Mouse (Mus musculus): Measurements from ENCODE around the gene Esx1. TPM values are rescaled to one million over a fixed set of nuclear protein-coding genes. Genes with fewer than 3 reads are reported as not detected.

Gene Esx1
- not detected for total RNA-seq (2021)
- long read RNA-seq, experiment 1: 0 reads
- long read RNA-seq, experiment 2: 0 reads

DNA sequence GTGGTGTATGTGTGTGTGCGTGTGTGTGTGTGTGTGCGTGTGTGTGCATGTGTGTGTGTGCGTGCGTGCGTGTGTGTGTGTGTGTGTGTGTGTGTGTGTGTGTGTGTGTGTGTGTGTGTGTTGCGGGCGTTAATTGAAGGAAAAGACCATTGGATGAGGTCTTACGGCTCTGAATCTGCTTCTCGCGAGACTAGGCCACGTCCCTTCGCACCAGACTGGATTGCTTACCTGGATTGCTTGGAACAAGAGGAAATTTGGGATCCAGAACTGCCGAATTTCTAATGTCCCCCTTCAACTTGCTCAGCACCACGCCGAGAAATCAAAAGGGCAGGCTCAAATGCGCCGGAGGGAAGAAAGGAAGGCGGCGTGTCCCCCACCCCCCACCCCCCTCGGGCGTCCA lies at the start of gene Esx1:
TSS of gene Esx1 (minus strand) at position 366 of the 400 bp plus-strand sequence.
- DNase-seq (ENCODE audit: low spot score in 2 of 2): no peak
- intact Hi-C loops (cut with DNase I): no loop called here

DNA sequence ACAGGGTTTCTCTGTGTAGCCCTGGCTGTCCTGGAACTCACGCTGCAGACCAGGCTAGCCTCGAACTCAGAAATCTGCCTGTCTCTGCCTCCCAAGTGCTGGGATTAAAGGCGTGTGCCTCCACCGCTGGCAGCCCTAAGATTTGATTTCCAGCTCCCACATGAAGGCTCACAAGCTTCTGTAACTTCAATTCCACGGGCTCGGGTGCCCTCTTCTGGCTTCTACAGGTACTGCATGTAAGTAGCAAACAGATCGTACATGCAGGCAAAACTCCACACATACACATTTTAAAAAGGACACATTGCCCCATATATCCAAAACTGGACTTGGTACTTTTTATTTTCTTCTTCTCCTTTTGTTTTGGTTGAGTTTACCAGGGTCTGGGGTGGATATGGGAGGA lies 48.1 kb upstream of the Esx1 start:
- intact Hi-C loops (cut with DNase I): no loop called here
- no peak for DNase-seq (ENCODE audit: low spot score in 2 of 2)

GRCm38 (mm10) chrX:137167658-137168057 lies 45.8 kb upstream of the Esx1 start:
- DNase-seq (ENCODE audit: low spot score in 2 of 2): no peak
- intact Hi-C loops (cut with DNase I): no loop called here

- intact Hi-C loops (cut with DNase I): no loop called here
Measured at GRCm38 (mm10) chrX:137165621-137166020, 43.7 kb upstream of the Esx1 start.

GRCm38 (mm10) chrX:137162700-137163099 lies 40.8 kb upstream of the Esx1 start:
- intact Hi-C loops (cut with DNase I): no loop called here
- DNase-seq (ENCODE audit: low spot score in 2 of 2): no peak

More at GRCm38 (mm10) chrX:137165621-137166020, 43.7 kb upstream of the Esx1 start:
- DNase-seq (ENCODE audit: low spot score in 2 of 2): no peak

DNA sequence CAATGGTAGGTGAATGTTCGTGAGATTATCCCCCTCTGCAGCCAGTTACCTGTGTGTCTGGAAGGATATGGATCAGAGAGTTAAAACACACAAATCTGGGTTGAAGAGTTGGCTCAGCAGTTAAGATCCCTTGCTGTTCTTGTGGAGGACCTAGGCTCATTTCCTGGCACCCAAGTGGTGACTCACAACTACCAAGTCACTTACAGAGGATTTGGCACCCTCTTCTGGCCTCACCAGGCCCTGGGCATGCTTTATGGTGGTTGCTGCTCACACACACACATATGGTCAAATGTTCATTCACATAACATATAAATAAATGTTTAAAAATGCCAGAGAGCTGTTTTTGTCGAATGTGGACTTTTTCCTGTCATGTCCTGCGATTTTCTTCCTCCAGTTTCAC lies 39.1 kb upstream of the Esx1 start:
- intact Hi-C loops (cut with DNase I): no loop called here
- DNase-seq (ENCODE audit: low spot score in 2 of 2): no peak

- DNase-seq (ENCODE audit: low spot score in 2 of 2): no peak
- intact Hi-C loops (cut with DNase I): no loop called here
Measured at GRCm38 (mm10) chrX:137149050-137149449, 27.2 kb upstream of the Esx1 start.

- intact Hi-C loops (cut with DNase I): no loop called here
- no peak for DNase-seq (ENCODE audit: low spot score in 2 of 2)
Measured at GRCm38 (mm10) chrX:137144674-137145073, 22.8 kb upstream of the Esx1 start.

GRCm38 (mm10) chrX:137143726-137144125 lies 21.8 kb upstream of the Esx1 start:
- intact Hi-C loops (cut with DNase I): no loop called here
- DNase-seq (ENCODE audit: low spot score in 2 of 2): no peak

- intact Hi-C loops (cut with DNase I): no loop called here
- DNase-seq (ENCODE audit: low spot score in 2 of 2): peak in 1 of 2 experiments; percentile 12
Measured at GRCm38 (mm10) chrX:137142546-137142945, 20.7 kb upstream of the Esx1 start.

GRCm38 (mm10) chrX:137141669-137142068 lies 19.8 kb upstream of the Esx1 start:
- intact Hi-C loops (cut with DNase I): no loop called here

DNA sequence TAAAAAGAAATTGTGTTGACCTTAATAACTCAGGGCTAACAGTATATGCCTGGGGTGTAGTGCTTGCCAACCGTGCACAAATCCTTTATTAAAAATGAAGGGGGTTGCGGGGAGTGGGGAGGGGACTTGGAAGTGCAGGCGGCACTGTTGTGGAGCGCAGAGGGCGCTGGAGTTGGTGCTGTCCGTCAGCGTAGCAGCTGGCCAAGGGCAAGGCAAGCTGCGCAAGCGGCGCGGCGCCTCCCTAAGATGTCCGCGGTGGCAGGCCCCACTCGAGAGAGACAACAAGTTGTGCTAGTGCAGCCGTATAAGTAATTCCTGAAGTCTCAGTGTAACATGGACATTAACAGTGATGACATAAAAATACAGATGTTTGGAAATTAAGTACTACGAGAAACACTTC lies 5.7 kb upstream of the Esx1 start:
- intact Hi-C loops (cut with DNase I): no loop called here
- no peak for DNase-seq (ENCODE audit: low spot score in 2 of 2)

More at GRCm38 (mm10) chrX:137141669-137142068, 19.8 kb upstream of the Esx1 start:
- DNase-seq (ENCODE audit: low spot score in 2 of 2): peak; percentile 53 to 64

- no peak for DNase-seq (ENCODE audit: low spot score in 2 of 2)
- intact Hi-C loops (cut with DNase I): no loop called here
Measured at GRCm38 (mm10) chrX:137119675-137120423, 2.0 kb downstream of the Esx1 start.

GRCm38 (mm10) chrX:137118097-137118746 lies 3.7 kb downstream of the Esx1 start:
- intact Hi-C loops (cut with DNase I): no loop called here
- peak in 1 of 2 experiments; percentile 11 for DNase-seq (ENCODE audit: low spot score in 2 of 2)

GRCm38 (mm10) chrX:137106498-137106897 lies 15.4 kb downstream of the Esx1 start:
- intact Hi-C loops (cut with DNase I): no loop called here
- no peak for DNase-seq (ENCODE audit: low spot score in 2 of 2)

DNA sequence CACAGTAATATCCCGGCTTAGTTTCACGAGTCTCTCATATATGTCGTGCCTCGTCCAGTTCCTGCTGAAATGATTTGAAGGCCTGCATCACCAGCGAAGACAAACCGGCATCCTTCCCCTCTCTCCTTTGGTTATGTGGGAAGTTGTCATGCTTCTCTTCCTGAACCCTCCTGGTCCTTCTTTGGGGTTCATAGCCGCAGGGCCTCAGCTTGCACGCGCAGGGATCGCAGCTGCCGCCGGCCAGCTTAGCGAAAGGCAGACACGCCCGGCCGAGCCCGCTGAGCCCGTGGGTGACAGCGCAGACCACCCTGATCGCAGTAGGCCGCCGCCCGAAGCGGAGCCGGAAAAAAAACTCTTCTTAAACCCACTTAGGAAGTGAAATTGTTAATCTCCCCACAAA lies 17.4 kb downstream of the Esx1 start:
- no peak for DNase-seq (ENCODE audit: low spot score in 2 of 2)
- intact Hi-C loops (cut with DNase I): no loop called here

Other genes with a start within 250 kb of the Esx1 start
- not detected for gene H2bfm, start 194.8 kb downstream of the Esx1 start, total RNA-seq (2021)
- gene Tmsb15b2, start 146.6 kb downstream of the Esx1 start, total RNA-seq (2021): 10 to 100 TPM; 13.0 to 33.9 TPM
- gene Tmsb15l, start 145.2 kb downstream of the Esx1 start, total RNA-seq (2021): 1 to 10 TPM; 3.6 to 4.3 TPM
- gene Tmsb15b1, start 145.2 kb downstream of the Esx1 start, total RNA-seq (2021): 10 to 100 TPM in 1 of 2 experiments, 1 to 10 TPM in 1; 5.9 to 14.8 TPM
- gene Zcchc18, start 128.9 kb downstream of the Esx1 start, total RNA-seq (2021): 100 to 1,000 TPM; 268 to 273 TPM
- 10 to 100 TPM; 20.2 to 26.0 TPM for gene Slc25a53, start 83.8 kb downstream of the Esx1 start, total RNA-seq (2021)
- 1 to 10 TPM; 8.1 to 9.3 TPM for gene Fam199x, start 72.5 kb downstream of the Esx1 start, total RNA-seq (2021)

Measured in left cerebral cortex, postnatal 14 days (tissue).